14 mouse cellular contexts compared by ENCODE assay signal in the genomic region with DNA sequence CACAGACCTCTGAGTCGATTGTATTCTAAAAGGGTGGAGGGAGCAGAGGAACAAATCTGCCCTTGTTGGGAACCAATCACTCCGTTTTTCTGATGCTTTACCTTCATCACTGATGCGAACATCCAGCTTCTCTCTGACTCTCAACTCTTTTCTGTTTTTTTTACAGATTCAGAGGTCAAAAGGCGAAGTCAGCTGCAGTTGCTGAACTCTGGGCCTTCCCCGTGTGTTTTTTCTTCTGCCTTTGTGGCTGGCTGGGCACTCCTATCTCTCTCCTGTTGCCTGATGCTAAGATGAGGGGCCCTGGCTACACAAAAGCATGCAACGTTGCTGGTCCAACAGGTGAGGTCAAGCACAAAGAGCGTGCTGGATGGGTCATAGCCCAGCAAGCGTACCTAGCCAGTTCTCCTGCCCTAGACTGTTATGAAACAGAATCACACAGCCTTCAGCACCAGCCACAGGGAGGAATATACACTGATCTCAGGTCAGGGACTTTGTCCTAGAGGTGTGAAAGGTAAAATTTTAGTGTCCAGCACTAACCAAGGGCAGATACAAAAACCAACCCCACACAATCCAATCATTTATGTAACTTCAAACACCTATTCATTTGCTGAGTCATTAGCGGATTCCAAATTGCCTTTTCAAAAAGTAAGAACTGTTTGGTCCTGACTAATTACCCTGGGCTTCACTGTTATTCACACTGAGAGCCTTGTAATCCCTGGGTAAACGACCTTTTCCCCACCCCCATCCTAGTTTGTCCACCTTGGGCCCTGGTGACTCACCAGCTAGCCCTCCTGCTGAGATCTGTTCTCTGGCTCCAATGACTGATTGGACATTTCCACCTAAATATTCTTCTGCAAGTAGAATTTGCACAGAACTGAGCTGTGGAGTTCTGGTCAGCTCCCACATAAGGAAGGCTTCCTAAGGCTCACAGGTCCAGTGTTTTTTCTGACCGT. TPM values are rescaled to one million over a fixed set of nuclear protein-coding genes. Genes with fewer than 3 reads are reported as not detected.
DNase-seq lines count a peak whose midpoint lies in the region; TF ChIP-seq lines count a peak whose summit lies in the region.
"Had no signal": no experiment of that assay in that cellular context is flagged by ENCODE, and none has a peak within 500 bp of the region (broad histone marks: within the 10 kb centered on the region; RNA-seq: fewer than 3 reads in every experiment).

No protein-coding gene starts in this region.

- no peak overlapping the region for H3K27ac ChIP-seq in CH12.LX (ENCODE audit: insufficient read depth, low read depth)
- H3K27ac ChIP-seq: forebrain, embryonic 12.5 days; heart, adult 2 months; left cerebral cortex, adult 2 months; limb, embryonic 13.5 days had no signal

- no peak overlapping the region for H3K4me3 ChIP-seq in CH12.LX (replicated peaks in 1 of 3; ENCODE audit: low read depth in 2 of 3, low read length in 2 of 3, poor library complexity in 1 of 3)
- H3K4me3 ChIP-seq: forebrain, embryonic 12.5 days; heart, adult 2 months; left cerebral cortex, adult 2 months; limb, embryonic 13.5 days had no signal

- no peaks in the 10 kb centered on the region for H3K36me3 ChIP-seq in CH12.LX (replicated peaks in 1 of 2; ENCODE audit: control insufficient read depth in 1 of 2, insufficient read depth in 1 of 2, low read length in 1 of 2)
- H3K36me3 ChIP-seq: forebrain, embryonic 12.5 days; limb, embryonic 13.5 days had no signal

- no peak for TF ChIP-seq CTCF in CH12.LX (conservative IDR thresholded peaks at IDR 0.05 in 1 of 2, IDR thresholded peaks at IDR 0.05 in 1 of 2; ENCODE audit: low read depth in 2 of 2, low read length in 2 of 2)

- H3K4me1 ChIP-seq in CH12.LX (ENCODE audit: control insufficient read depth in 1 of 2, insufficient read depth in 2 of 2) = peaks cover 10 to 25% of the 10 kb centered on the region in 2 experiments
- H3K4me1 ChIP-seq: forebrain, embryonic 12.5 days; limb, embryonic 13.5 days had no signal

- dilution Hi-C loops in CH12.LX (cut with MboI; ENCODE audit: extremely low pct_ligation_motif_present, extremely low pct_unique_long_range_greater_than_20kb, low sequenced_read_pairs) = no loop called here

- TF ChIP-seq RAD21 in CH12.LX (IDR thresholded peaks at IDR 0.05; ENCODE audit: low read depth, low read length) = no peak

- TF ChIP-seq EP300 in CH12.LX (IDR thresholded peaks at IDR 0.05; ENCODE audit: low read length) = no peak

- no peak overlapping the region for H3K9ac ChIP-seq in CH12.LX (ENCODE audit: insufficient read depth, low read depth)
- H3K9ac ChIP-seq: forebrain, embryonic 12.5 days; limb, embryonic 13.5 days; lung, embryonic 14.5 days had no signal

- DNase-seq in heart, adult 11 months = peak; percentile 57
- DNase-seq in heart, adult 9 months (ENCODE audit: low spot score in 2 of 2) = no peak
- DNase-seq in 3T3-L1 (ENCODE audit: low read depth, low spot score) = peak; percentile 62
- no peak for DNase-seq in CH12.LX (ENCODE audit: extremely low read depth)
- peak; percentile 49 for DNase-seq in brain, adult 2 months (ENCODE audit: low read depth, low spot score)
- DNase-seq in lung, postnatal 10 days = no peak
- no peak for DNase-seq in spleen, adult 18-20 months
- DNase-seq: cerebellum, postnatal 14 days; heart, adult 2 months; heart, postnatal 10 days; lung, embryonic 14.5 days had no signal

- H3K27me3 ChIP-seq in CH12.LX (replicated peaks) = no peaks in the 10 kb centered on the region
- H3K27me3 ChIP-seq: forebrain, embryonic 12.5 days; limb, embryonic 13.5 days had no signal

- TF ChIP-seq POLR2A in CH12.LX (IDR thresholded peaks at IDR 0.05; ENCODE audit: low read depth, low read length) = no peak

- no peaks in the 10 kb centered on the region for H3K9me3 ChIP-seq in CH12.LX (replicated peaks; ENCODE audit: low read length)
- H3K9me3 ChIP-seq: forebrain, embryonic 12.5 days; limb, embryonic 13.5 days had no signal

- no peaks in the 10 kb centered on the region for H3K79me2 ChIP-seq in CH12.LX (replicated peaks; ENCODE audit: control insufficient read depth, extremely low read depth, insufficient read depth, poor library complexity, severe bottlenecking)

- H3K4me2 ChIP-seq in CH12.LX (ENCODE audit: insufficient read depth, low read depth, poor library complexity, severe bottlenecking) = no peak overlapping the region
- H3K4me2 ChIP-seq: forebrain, embryonic 12.5 days; limb, embryonic 13.5 days; lung, embryonic 14.5 days had no signal

- in situ Hi-C loops in CH12.LX (cut with MboI; ENCODE audit: low pct_ligation_motif_present, low pct_unique_long_range_greater_than_20kb, low sequenced_read_pairs) = no loop called here

TF ChIP-seq in CH12.LX, 34 proteins besides CTCF, POLR2A, EP300 and RAD21:
- TF ChIP-seq ZNF384 (IDR thresholded peaks at IDR 0.05; ENCODE audit: low read depth, low read length) (peak; percentile 84), MAFK (IDR thresholded peaks at IDR 0.05; ENCODE audit: insufficient replicate concordance, low read length) (0 out of 2 replicates have a peak, but pooled peaks have one; percentile 7), CHD1 (IDR thresholded peaks at IDR 0.05; ENCODE audit: low read depth, low read length) (no peak; the same call in 1 of the 2 replicates), CHD2 (IDR thresholded peaks at IDR 0.05; ENCODE audit: low read length) (peak; percentile 38; the same call in 1 of the 2 replicates), TCF12 (IDR thresholded peaks at IDR 0.05; ENCODE audit: low read depth, low read length) (peak; percentile 63; the same call in 1 of the 2 replicates)

RNA-seq across cellular contexts. Expression of a gene that starts 29.3 kb away (rescaled TPM):
- total RNA-seq in CH12.LX (2012; rRNA removed) (3.4 and 4.4 TPM in 2 replicates), CH12.LX (2014; rRNA removed) (2.2 and 2.7 TPM in 2 replicates)
- polyA plus RNA-seq in CH12.LX (2012; ENCODE audit: insufficient read length, low read depth) = 2.1 and 3.3 TPM in 2 replicates

Comparison
In these comparisons a context has a peak if more than half of its experiments do, and no peak if none do; other contexts are left out.
1. DNase-seq: peak in heart, adult 11 months (single experiment), 3T3-L1 (single experiment) and brain, adult 2 months (single experiment); none in heart, adult 9 months (0 of 2), CH12.LX (single experiment), lung, postnatal 10 days (single experiment) and spleen, adult 18-20 months (0 of 2).